ENCODE assay signal across 27 mouse cellular contexts in genomic region chr5:148565636-148566035, GRCm38 (mm10). TPM values are rescaled to one million over a fixed set of nuclear protein-coding genes. Genes with fewer than 3 reads are reported as not detected.
DNase-seq lines count a peak whose midpoint lies in the region; ATAC-seq and TF ChIP-seq lines count a peak whose summit lies in the region.
"Had no signal": no experiment of that assay in that cellular context is flagged by ENCODE, and none has a peak within 500 bp of the region (broad histone marks: within the 10 kb centered on the region; RNA-seq: fewer than 3 reads in every experiment).

No protein-coding gene starts in this region.

- no peaks in the 10 kb centered on the region for H3K9me3 ChIP-seq in liver, embryonic 13.5 days (replicated peaks)
- H3K9me3 ChIP-seq in liver, embryonic 11.5 days (ENCODE audit: control insufficient read depth, low read length): no peaks in the 10 kb centered on the region
- no peaks in the 10 kb centered on the region for H3K9me3 ChIP-seq in ES-Bruce4 (replicated peaks; ENCODE audit: control insufficient read depth, insufficient read depth, low read length, poor library complexity, severe bottlenecking)
- H3K9me3 ChIP-seq: embryonic facial prominence, embryonic 12.5 days; embryonic facial prominence, embryonic 15.5 days; forebrain, embryonic 13.5 days; heart, embryonic 10.5 days; hindbrain, embryonic 12.5 days; intestine, embryonic 15.5 days had no signal

- H3K36me3 ChIP-seq in liver, embryonic 13.5 days: no peaks in the 10 kb centered on the region
- no peaks in the 10 kb centered on the region for H3K36me3 ChIP-seq in liver, embryonic 11.5 days (ENCODE audit: control insufficient read depth, insufficient read depth, low read length)
- H3K36me3 ChIP-seq in ES-Bruce4 (ENCODE audit: control insufficient read depth, insufficient read depth, low read length, poor library complexity, severe bottlenecking): no peaks in the 10 kb centered on the region
- H3K36me3 ChIP-seq: embryonic facial prominence, embryonic 12.5 days; embryonic facial prominence, embryonic 15.5 days; heart, embryonic 10.5 days; heart, embryonic 13.5 days; hindbrain, embryonic 12.5 days; intestine, embryonic 15.5 days had no signal

- 46% methylated on average over 6 of the region's 6 CpGs for WGBS in liver, embryonic 13.5 days (ENCODE audit: insufficient replicate concordance)
- WGBS in liver, embryonic 11.5 days: 57% methylated on average over 6 of the region's 6 CpGs

- no peak for TF ChIP-seq POLR2A in ES-Bruce4 (IDR thresholded peaks at IDR 0.05; ENCODE audit: insufficient read depth, low read length)

- no peak overlapping the region for H3K4me3 ChIP-seq in liver, embryonic 13.5 days (replicated peaks)
- H3K4me3 ChIP-seq in liver, embryonic 11.5 days (ENCODE audit: low read depth, low read length): no peak overlapping the region
- no peak overlapping the region for H3K4me3 ChIP-seq in ES-Bruce4 (ENCODE audit: low read depth, low read length)
- H3K4me3 ChIP-seq: embryonic facial prominence, embryonic 12.5 days; embryonic facial prominence, embryonic 15.5 days; forebrain, embryonic 13.5 days; heart, adult 2 months; heart, embryonic 10.5 days; heart, embryonic 13.5 days; hindbrain, embryonic 12.5 days; intestine, embryonic 15.5 days had no signal

- H3K9ac ChIP-seq in liver, embryonic 13.5 days: no peak overlapping the region
- H3K9ac ChIP-seq in liver, embryonic 11.5 days (ENCODE audit: low read depth, low read length): no peak overlapping the region
- no peak overlapping the region for H3K9ac ChIP-seq in ES-Bruce4 (ENCODE audit: low read depth, poor library complexity, severe bottlenecking)
- H3K9ac ChIP-seq: embryonic facial prominence, embryonic 12.5 days; embryonic facial prominence, embryonic 15.5 days; forebrain, embryonic 13.5 days; heart, embryonic 13.5 days; hindbrain, embryonic 12.5 days; intestine, embryonic 15.5 days had no signal

- H3K27ac ChIP-seq in liver, embryonic 13.5 days: no peak overlapping the region
- no peak overlapping the region for H3K27ac ChIP-seq in liver, embryonic 11.5 days (ENCODE audit: low read depth, low read length)
- H3K27ac ChIP-seq in ES-Bruce4 (ENCODE audit: insufficient read depth, low read length): no peak overlapping the region
- H3K27ac ChIP-seq: embryonic facial prominence, embryonic 12.5 days; embryonic facial prominence, embryonic 15.5 days; forebrain, embryonic 13.5 days; heart, adult 2 months; heart, embryonic 10.5 days; hindbrain, embryonic 12.5 days; intestine, embryonic 15.5 days had no signal

- 0 out of 2 replicates have a peak, but pooled peaks have one; percentile 29 for ATAC-seq in liver, embryonic 13.5 days (ENCODE audit: low read depth)
- no peak for ATAC-seq in liver, embryonic 11.5 days (replicated peaks; ENCODE audit: low FRiP score)
- ATAC-seq: forebrain, embryonic 13.5 days; forebrain, embryonic 16.5 days; hindbrain, embryonic 16.5 days; intestine, embryonic 15.5 days had no signal

- peak; percentile 36 for DNase-seq in embryo, embryonic 9.5 days (ENCODE audit: extremely low spot score)
- DNase-seq in embryo, embryonic 10.5 days (ENCODE audit: low spot score): no peak
- no peak for DNase-seq in liver, embryonic 13.5 days
- no peak for DNase-seq in liver, embryonic 11.5 days (ENCODE audit: low spot score)
- DNase-seq in ZHBTc4 (ENCODE audit: low read depth, low spot score): peak; percentile 66
- no peak for DNase-seq in layer of hippocampus, postnatal 25 days (ENCODE audit: extremely low spot score in 1 of 2, low spot score in 1 of 2)
- DNase-seq: adrenal gland, postnatal 10 days; adrenal gland, postnatal 36 days; cerebellum, adult 18-20 months; cerebellum, adult 9-10 months; cerebellum, postnatal 14 days; gastrocnemius, postnatal 10 days; gastrocnemius, postnatal 36 days; heart, adult 2 months; heart, postnatal 14 days; heart, postnatal 4 days had no signal

- no peak overlapping the region for H3K4me2 ChIP-seq in liver, embryonic 13.5 days
- no peak overlapping the region for H3K4me2 ChIP-seq in liver, embryonic 11.5 days
- H3K4me2 ChIP-seq: embryonic facial prominence, embryonic 12.5 days; embryonic facial prominence, embryonic 15.5 days; forebrain, embryonic 13.5 days; heart, embryonic 13.5 days; hindbrain, embryonic 12.5 days; intestine, embryonic 15.5 days had no signal

- TF ChIP-seq CTCF in ES-Bruce4 (IDR thresholded peaks at IDR 0.05; ENCODE audit: low read depth, low read length): no peak

- H3K27me3 ChIP-seq in liver, embryonic 13.5 days: no peaks in the 10 kb centered on the region
- H3K27me3 ChIP-seq in liver, embryonic 11.5 days (replicated peaks; ENCODE audit: control insufficient read depth, insufficient read depth, low read length): no peaks in the 10 kb centered on the region
- H3K27me3 ChIP-seq in ES-Bruce4 (ENCODE audit: control insufficient read depth, insufficient read depth, low read length, poor library complexity, severe bottlenecking): no peaks in the 10 kb centered on the region
- H3K27me3 ChIP-seq: CH12.LX; embryonic facial prominence, embryonic 12.5 days; embryonic facial prominence, embryonic 15.5 days; forebrain, embryonic 13.5 days; heart, embryonic 13.5 days; hindbrain, embryonic 12.5 days; intestine, embryonic 15.5 days had no signal

- TF ChIP-seq EP300 in ES-Bruce4 (IDR thresholded peaks at IDR 0.05; ENCODE audit: insufficient read depth, low read depth, low read length): peak; percentile 59; the same call in 1 of the 2 replicates

- no peaks in the 10 kb centered on the region for H3K4me1 ChIP-seq in liver, embryonic 13.5 days (replicated peaks)
- no peaks in the 10 kb centered on the region for H3K4me1 ChIP-seq in liver, embryonic 11.5 days (replicated peaks; ENCODE audit: control insufficient read depth, insufficient read depth, low read length)
- peaks cover 7% of the 10 kb centered on the region for H3K4me1 ChIP-seq in ES-Bruce4 (ENCODE audit: control insufficient read depth, insufficient read depth, low read length)
- H3K4me1 ChIP-seq: embryonic facial prominence, embryonic 12.5 days; embryonic facial prominence, embryonic 15.5 days; forebrain, embryonic 13.5 days; hindbrain, embryonic 12.5 days; intestine, embryonic 15.5 days had no signal

RNA-seq across cellular contexts. Expression of gene Ubl3, which starts 13.0 kb away (rescaled TPM):
- polyA plus RNA-seq in liver, embryonic 13.5 days (2015; fragmentation: Nextera tagmentation; extraction: Ambion mirVana): 18.5 and 21.0 TPM in 2 replicates
- 40.1 and 43.1 TPM in 2 replicates for polyA plus RNA-seq in liver, embryonic 11.5 days (2014; fragmentation: Nextera tagmentation; extraction: Ambion mirVana)
- 55.8 and 58.2 TPM in 2 replicates for polyA plus RNA-seq in ES-Bruce4 (2011; ENCODE audit: insufficient read depth, insufficient read length, low read depth, missing spikeins)
- total RNA-seq in layer of hippocampus, postnatal 25 days (2021): 100 to 1,000 TPM; 232 to 264 TPM

Comparison
In these comparisons a context has a peak if more than half of its experiments do, and no peak if none do; other contexts are left out.
1. DNase-seq: peak in embryo, embryonic 9.5 days (single experiment) and ZHBTc4 (single experiment); none in embryo, embryonic 10.5 days (single experiment), liver, embryonic 13.5 days (single experiment), liver, embryonic 11.5 days (single experiment) and layer of hippocampus, postnatal 25 days (0 of 2).